Mouse (Mus musculus): Measurements from ENCODE around the gene Muc15. TPM values are rescaled to one million over a fixed set of nuclear protein-coding genes. Genes with fewer than 3 reads are reported as not detected.

The Muc15 gene
- polyA plus RNA-seq, 1 experiment from 2014 or later: 0.71 TPM

Other genes starting within 250 kb of the Muc15 start
- 0.05 TPM in 1 of 2 replicates, not detected in the other for gene Slc5a12, start 124.0 kb upstream of the Muc15 start, polyA plus RNA-seq (2015; fragmentation: Nextera tagmentation; extraction: Ambion mirVana)
- 0.04 and 0.18 TPM in 2 replicates for gene Ano3, start 229.6 kb downstream of the Muc15 start, polyA plus RNA-seq (2015; fragmentation: Nextera tagmentation; extraction: Ambion mirVana)